ENCODE assay signal across 13 mouse cellular contexts in the genomic region with DNA sequence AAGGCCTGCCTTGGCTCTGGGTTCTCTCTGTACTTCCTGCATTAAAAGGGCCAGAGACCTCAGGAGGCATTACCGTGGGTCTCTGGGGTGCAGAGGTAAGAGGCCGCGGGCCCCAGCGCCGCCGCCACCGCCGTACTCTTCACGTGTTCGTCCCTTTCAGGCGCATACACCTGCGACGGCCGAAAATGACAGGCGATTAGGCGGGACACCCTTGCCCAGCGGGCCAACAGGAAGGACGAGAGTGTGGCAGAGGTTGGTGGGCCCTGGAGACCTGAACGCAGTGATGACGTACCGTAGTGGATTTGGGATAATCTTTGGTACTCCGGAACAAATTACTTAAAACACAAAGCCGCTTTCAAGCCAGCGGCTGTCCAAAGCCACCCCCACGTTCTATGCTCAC. TPM values are rescaled to one million over a fixed set of nuclear protein-coding genes. Genes with fewer than 3 reads are reported as not detected.
DNase-seq lines count a peak whose midpoint lies in the region; ATAC-seq and TF ChIP-seq lines count a peak whose summit lies in the region.
"Had no signal": no experiment of that assay in that cellular context is flagged by ENCODE, and none has a peak within 500 bp of the region (broad histone marks: within the 10 kb centered on the region; RNA-seq: fewer than 3 reads in every experiment).

No protein-coding gene starts in this region.

- intact Hi-C loops in heart, postnatal 25 days (cut with DNase I) = no loop called here

- TF ChIP-seq CTCF in hindbrain, postnatal 0 days (IDR thresholded peaks at IDR 0.05; ENCODE audit: low read depth) = no peak

- peak; percentile 16 to 40 for DNase-seq in cerebellum, postnatal 10 days
- DNase-seq in cerebellum, postnatal 14 days = no peak
- DNase-seq in heart, postnatal 25 days (ENCODE audit: low spot score) = no peak
- DNase-seq in ZHBTc4 (ENCODE audit: low read depth, low spot score) = peak; percentile 39
- DNase-seq in hindbrain, postnatal 0 days (ENCODE audit: low spot score) = no peak
- DNase-seq in kidney, postnatal 36 days = no peak
- DNase-seq in Muller cell, postnatal 12 days (ENCODE audit: inconsistent ontology term) = no peak
- DNase-seq: kidney, postnatal 14 days; lung, postnatal 4 days had no signal

- no peak overlapping the region for H3K9ac ChIP-seq in heart, embryonic 16.5 days (ENCODE audit: low read length)
- peak overlapping the region; percentile 49; the same call in 1 of the 2 replicates for H3K9ac ChIP-seq in hindbrain, postnatal 0 days (replicated peaks; ENCODE audit: low read length)

- H3K27ac ChIP-seq in heart, embryonic 16.5 days (ENCODE audit: low read length) = no peak overlapping the region
- H3K27ac ChIP-seq in hindbrain, postnatal 0 days = peak overlapping the region; percentile 66; the same call in 1 of the 2 replicates

- no peaks in the 10 kb centered on the region for H3K9me3 ChIP-seq in heart, embryonic 16.5 days (replicated peaks; ENCODE audit: control insufficient read depth, low read length)
- no peaks in the 10 kb centered on the region for H3K9me3 ChIP-seq in hindbrain, postnatal 0 days (ENCODE audit: low read length)

- H3K4me1 ChIP-seq in heart, embryonic 16.5 days (ENCODE audit: control insufficient read depth, insufficient read depth, low read length) = peaks cover 39% of the 10 kb centered on the region
- peaks cover 8% of the 10 kb centered on the region; the same call in 1 of the 2 replicates for H3K4me1 ChIP-seq in hindbrain, postnatal 0 days (ENCODE audit: insufficient read depth, low read length)

- peaks cover 96% of the 10 kb centered on the region for H3K27me3 ChIP-seq in heart, embryonic 16.5 days (ENCODE audit: control insufficient read depth, insufficient read depth, low read length)
- peaks cover 92% of the 10 kb centered on the region for H3K27me3 ChIP-seq in hindbrain, postnatal 0 days (ENCODE audit: insufficient read depth, low read length)

- H3K4me2 ChIP-seq in heart, embryonic 16.5 days (ENCODE audit: low read depth, low read length) = 0 out of 2 replicates have a peak overlapping the region, but pooled peaks have one; percentile 1
- peak overlapping the region; percentile 61 for H3K4me2 ChIP-seq in hindbrain, postnatal 0 days (ENCODE audit: low read depth, low read length)
- H3K4me2 ChIP-seq: liver, embryonic 11.5 days had no signal

- WGBS in heart, embryonic 16.5 days = under 1% methylated on average over 25 of the region's 25 CpGs
- 3% methylated on average over 25 of the region's 25 CpGs for WGBS in hindbrain, postnatal 0 days

- ATAC-seq in heart, embryonic 16.5 days (replicated peaks; ENCODE audit: extremely low read depth, insufficient read depth, low FRiP score) = no peak
- no peak for ATAC-seq in hindbrain, postnatal 0 days

- peak overlapping the region; percentile 1 for H3K4me3 ChIP-seq in heart, embryonic 16.5 days (ENCODE audit: low read length)
- H3K4me3 ChIP-seq in hindbrain, postnatal 0 days (ENCODE audit: low read length) = peak overlapping the region; percentile 45

- no peaks in the 10 kb centered on the region for H3K36me3 ChIP-seq in heart, embryonic 16.5 days (ENCODE audit: control insufficient read depth, insufficient read depth)
- H3K36me3 ChIP-seq in hindbrain, postnatal 0 days (ENCODE audit: insufficient read depth, low read length) = no peaks in the 10 kb centered on the region
- H3K36me3 ChIP-seq: G1E had no signal

RNA-seq across cellular contexts. Expression of a gene that starts 5.5 kb away (rescaled TPM):
- not detected in 2 replicates for polyA plus RNA-seq in heart, embryonic 16.5 days (2015; fragmentation: Nextera tagmentation; extraction: Ambion mirVana)
- total RNA-seq in heart, postnatal 25 days (2021) = not detected
- 36.3 and 38.5 TPM in 2 replicates for total RNA-seq in hindbrain, postnatal 0 days (2014; rRNA removed)
- polyA plus RNA-seq in hindbrain, postnatal 0 days (2015; fragmentation: Nextera tagmentation; extraction: Ambion mirVana) = 9.2 TPM in 2 replicates
- total RNA-seq: hematopoietic stem cell, adult 5-6 weeks had no signal
- polyA plus RNA-seq: G1E; liver, embryonic 11.5 days had no signal

Comparison
In these comparisons a context has a peak if more than half of its experiments do, and no peak if none do; other contexts are left out.
1. DNase-seq: peak in cerebellum, postnatal 10 days (2 of 2) and ZHBTc4 (single experiment); none in cerebellum, postnatal 14 days (0 of 2), heart, postnatal 25 days (single experiment), hindbrain, postnatal 0 days (single experiment), kidney, postnatal 36 days (0 of 2) and Muller cell, postnatal 12 days (single experiment).
2. RNA of a gene that starts 5.5 kb away (total RNA-seq): 36.3 to 38.5 TPM in hindbrain, postnatal 0 days; not detected in heart, postnatal 25 days; every median in the first group is over 10 times any median in the second.